Comparison of ENCODE assay signal across 25 mouse cellular contexts in genomic region chrX:36186443-36186842, GRCm38 (mm10). TPM values are rescaled to one million over a fixed set of nuclear protein-coding genes. Genes with fewer than 3 reads are reported as not detected.
A peak's percentile ranks its signal among the peaks of the same experiment; 100 is the strongest.
DNase-seq lines count a peak whose midpoint lies in the region; ATAC-seq and TF ChIP-seq lines count a peak whose summit lies in the region.
"Had no signal": no experiment of that assay in that cellular context is flagged by ENCODE, and none has a peak within 500 bp of the region (broad histone marks: within the 10 kb centered on the region; RNA-seq: fewer than 3 reads in every experiment).

No protein-coding gene starts in this region.

- intact Hi-C loops in gastrocnemius, adult 2 months (cut with DNase I): loop anchor here (10.0 kb wide), 1 partner anchor 352 kb away; no protein-coding TSS in a partner anchor

- no peaks in the 10 kb centered on the region for H3K4me1 ChIP-seq in forebrain, embryonic 15.5 days
- no peaks in the 10 kb centered on the region for H3K4me1 ChIP-seq in hindbrain, embryonic 16.5 days (ENCODE audit: control insufficient read depth, insufficient read depth, low read depth, low read length)
- H3K4me1 ChIP-seq in midbrain, embryonic 16.5 days (ENCODE audit: control insufficient read depth, insufficient read depth, low read length): no peaks in the 10 kb centered on the region
- H3K4me1 ChIP-seq: embryonic facial prominence, embryonic 12.5 days; heart, embryonic 15.5 days; limb, embryonic 15.5 days; liver, embryonic 15.5 days; lung, embryonic 15.5 days had no signal

- ATAC-seq in forebrain, embryonic 15.5 days (replicated peaks): 0 out of 2 replicates have a peak, but pooled peaks have one; percentile 60
- peak; percentile 79 for ATAC-seq in hindbrain, embryonic 16.5 days
- ATAC-seq in midbrain, embryonic 16.5 days: peak; percentile 86

- no peaks in the 10 kb centered on the region for H3K36me3 ChIP-seq in forebrain, embryonic 15.5 days
- no peaks in the 10 kb centered on the region for H3K36me3 ChIP-seq in hindbrain, embryonic 16.5 days (ENCODE audit: control insufficient read depth, insufficient read depth, low read length)
- no peaks in the 10 kb centered on the region for H3K36me3 ChIP-seq in midbrain, embryonic 16.5 days (ENCODE audit: control insufficient read depth, insufficient read depth, low read length)
- H3K36me3 ChIP-seq: embryonic facial prominence, embryonic 12.5 days; heart, embryonic 15.5 days; limb, embryonic 15.5 days; liver, embryonic 15.5 days; lung, embryonic 15.5 days had no signal

- WGBS in forebrain, embryonic 15.5 days: 28% methylated on average over 6 of the region's 6 CpGs
- WGBS in hindbrain, embryonic 16.5 days: 15% methylated on average over 6 of the region's 6 CpGs
- 24% methylated on average over 6 of the region's 6 CpGs for WGBS in midbrain, embryonic 16.5 days

- TF ChIP-seq CTCF in layer of hippocampus, adult 2 months (conservative IDR thresholded peaks at IDR 0.05): no peak
- no peak for TF ChIP-seq CTCF in gastrocnemius, adult 2 months (IDR thresholded peaks at IDR 0.05)

- H3K9ac ChIP-seq in forebrain, embryonic 15.5 days (replicated peaks): no peak overlapping the region
- H3K9ac ChIP-seq in hindbrain, embryonic 16.5 days (ENCODE audit: low read depth, low read length): no peak overlapping the region
- H3K9ac ChIP-seq in midbrain, embryonic 16.5 days (ENCODE audit: low read depth, low read length): no peak overlapping the region
- H3K9ac ChIP-seq: embryonic facial prominence, embryonic 12.5 days; heart, embryonic 15.5 days; limb, embryonic 15.5 days; liver, embryonic 15.5 days; lung, embryonic 15.5 days had no signal

- no peak overlapping the region for H3K4me3 ChIP-seq in layer of hippocampus, adult 2 months
- no peak overlapping the region for H3K4me3 ChIP-seq in forebrain, embryonic 15.5 days
- no peak overlapping the region for H3K4me3 ChIP-seq in hindbrain, embryonic 16.5 days (ENCODE audit: low read length)
- no peak overlapping the region for H3K4me3 ChIP-seq in midbrain, embryonic 16.5 days (ENCODE audit: low read depth, low read length)
- no peak overlapping the region for H3K4me3 ChIP-seq in gastrocnemius, adult 2 months
- H3K4me3 ChIP-seq: embryonic facial prominence, embryonic 12.5 days; heart, embryonic 15.5 days; left cerebral cortex, adult 2 months; limb, embryonic 15.5 days; liver, embryonic 15.5 days; lung, embryonic 15.5 days had no signal

- peak overlapping the region; percentile 55; the same call in 1 of the 2 replicates for H3K27ac ChIP-seq in layer of hippocampus, adult 2 months
- H3K27ac ChIP-seq in forebrain, embryonic 15.5 days (replicated peaks): no peak overlapping the region
- H3K27ac ChIP-seq in hindbrain, embryonic 16.5 days (ENCODE audit: low read depth, low read length): no peak overlapping the region
- H3K27ac ChIP-seq in midbrain, embryonic 16.5 days (ENCODE audit: low read length): peak overlapping the region; percentile 67
- no peak overlapping the region for H3K27ac ChIP-seq in gastrocnemius, adult 2 months
- H3K27ac ChIP-seq: embryonic facial prominence, embryonic 12.5 days; heart, embryonic 15.5 days; left cerebral cortex, adult 2 months; limb, embryonic 15.5 days; liver, embryonic 15.5 days; lung, embryonic 15.5 days; macrophage had no signal

- DNase-seq in layer of hippocampus, adult 2 months (ENCODE audit: low spot score in 2 of 2): no peak
- DNase-seq in layer of hippocampus, adult 11-12 months (ENCODE audit: low spot score): no peak
- DNase-seq in right cerebral cortex, postnatal 36 days (ENCODE audit: low spot score in 2 of 2): no peak
- no peak for DNase-seq in kidney, postnatal 36 days
- no peak for DNase-seq in gastrocnemius, adult 2 months
- DNase-seq: adrenal gland, postnatal 36 days; cerebellum, adult 11-12 months; cerebellum, postnatal 25 days; heart, postnatal 36 days; kidney, adult 8-10 months; kidney, postnatal 14 days; right cerebral cortex, postnatal 4 days; thymus, adult 18-20 months; thymus, postnatal 36 days had no signal

- H3K9me3 ChIP-seq in forebrain, embryonic 15.5 days: no peaks in the 10 kb centered on the region
- no peaks in the 10 kb centered on the region for H3K9me3 ChIP-seq in hindbrain, embryonic 16.5 days (ENCODE audit: control insufficient read depth, low read length)
- no peaks in the 10 kb centered on the region for H3K9me3 ChIP-seq in midbrain, embryonic 16.5 days (replicated peaks; ENCODE audit: control insufficient read depth, low read length, poor library complexity, severe bottlenecking)
- H3K9me3 ChIP-seq: embryonic facial prominence, embryonic 12.5 days; heart, embryonic 15.5 days; limb, embryonic 15.5 days; liver, embryonic 15.5 days; lung, embryonic 15.5 days had no signal

- no peaks in the 10 kb centered on the region for H3K27me3 ChIP-seq in forebrain, embryonic 15.5 days
- H3K27me3 ChIP-seq in hindbrain, embryonic 16.5 days (replicated peaks; ENCODE audit: control insufficient read depth, insufficient read depth, low read length): no peaks in the 10 kb centered on the region
- H3K27me3 ChIP-seq in midbrain, embryonic 16.5 days (ENCODE audit: control insufficient read depth, insufficient read depth, low read depth, low read length): no peaks in the 10 kb centered on the region
- H3K27me3 ChIP-seq: embryonic facial prominence, embryonic 12.5 days; heart, embryonic 15.5 days; limb, embryonic 15.5 days; liver, embryonic 15.5 days; lung, embryonic 15.5 days had no signal

- no peak overlapping the region for H3K4me2 ChIP-seq in forebrain, embryonic 15.5 days (replicated peaks)
- H3K4me2 ChIP-seq in hindbrain, embryonic 16.5 days (ENCODE audit: low read length): no peak overlapping the region
- H3K4me2 ChIP-seq in midbrain, embryonic 16.5 days (ENCODE audit: low read length): no peak overlapping the region
- H3K4me2 ChIP-seq: embryonic facial prominence, embryonic 12.5 days; heart, embryonic 15.5 days; limb, embryonic 15.5 days; liver, embryonic 15.5 days; lung, embryonic 15.5 days had no signal

RNA-seq across cellular contexts. Expression of gene Zcchc12, which starts 9.3 kb away (rescaled TPM):
- total RNA-seq in layer of hippocampus, adult 2 months (2021): 10 to 100 TPM; 42.5 to 43.5 TPM
- 168 and 205 TPM in 2 replicates for polyA plus RNA-seq in forebrain, embryonic 15.5 days (2015; fragmentation: Nextera tagmentation; extraction: Ambion mirVana)
- polyA plus RNA-seq in hindbrain, embryonic 16.5 days (2015; fragmentation: Nextera tagmentation; extraction: Ambion mirVana): 369 and 409 TPM in 2 replicates
- 514 and 548 TPM in 2 replicates for polyA plus RNA-seq in midbrain, embryonic 16.5 days (2015; fragmentation: Nextera tagmentation; extraction: Ambion mirVana)
- total RNA-seq in gastrocnemius, adult 2 months (2021): not detected
- total RNA-seq: gastrocnemius, adult 18-20 months had no signal
- polyA plus RNA-seq: macrophage had no signal

Comparison
In these comparisons a context has a peak if more than half of its experiments do, and no peak if none do; other contexts are left out.
1. H3K27ac ChIP-seq: peak in layer of hippocampus, adult 2 months (single experiment) and midbrain, embryonic 16.5 days (single experiment); none in forebrain, embryonic 15.5 days (single experiment), hindbrain, embryonic 16.5 days (single experiment) and gastrocnemius, adult 2 months (single experiment).
2. Peak in every context shown above with its lines, with median percentiles within 50 percentile points of each other: ATAC-seq.